15 mouse cellular contexts compared by ENCODE assay signal in genomic region chr1:33939828-33940227, GRCm38 (mm10).
"Had no signal": no experiment of that assay in that cellular context is flagged by ENCODE, and none has a peak within 500 bp of the region (broad histone marks: within the 10 kb centered on the region; RNA-seq: fewer than 3 reads in every experiment).

No protein-coding gene starts in this region.

- H3K4me2 ChIP-seq: lung, embryonic 15.5 days; midbrain, embryonic 13.5 days had no signal

- DNase-seq: kidney, adult 18-20 months; kidney, postnatal 36 days; lung, adult 18-20 months; lung, postnatal 10 days; lung, postnatal 36 days; thymus, adult 18-20 months; thymus, postnatal 36 days had no signal

- H3K9me3 ChIP-seq: lung, embryonic 15.5 days; megakaryocyte, embryonic 14.5 days; midbrain, embryonic 10.5 days; midbrain, embryonic 13.5 days had no signal

- H3K27me3 ChIP-seq: lung, embryonic 15.5 days; midbrain, embryonic 13.5 days had no signal

- H3K4me1 ChIP-seq: lung, embryonic 15.5 days; megakaryocyte, embryonic 14.5 days; midbrain, embryonic 13.5 days had no signal

- H3K36me3 ChIP-seq: lung, embryonic 15.5 days; midbrain, embryonic 10.5 days; midbrain, embryonic 13.5 days had no signal

- H3K9ac ChIP-seq: lung, embryonic 15.5 days; midbrain, embryonic 13.5 days had no signal

- ATAC-seq: intestine, embryonic 16.5 days; midbrain, embryonic 13.5 days; midbrain, embryonic 16.5 days had no signal

- H3K27ac ChIP-seq: kidney, postnatal 0 days; lung, embryonic 15.5 days; midbrain, embryonic 10.5 days; midbrain, embryonic 13.5 days had no signal

- H3K4me3 ChIP-seq: lung, embryonic 15.5 days; megakaryocyte, embryonic 14.5 days; midbrain, embryonic 10.5 days; midbrain, embryonic 13.5 days; myocyte had no signal
